Mouse (Mus musculus) liver, adult 2 months (tissue): ENCODE data around the gene Klk10. TPM values are rescaled to one million over a fixed set of nuclear protein-coding genes. Genes with fewer than 3 reads are reported as not detected.
A peak's percentile ranks its signal among the peaks of the same experiment; 100 is the strongest.

Experiments
- DNase-seq: peaks from one replicate; pipeline ENCODE4 v3.0.0-alpha.2; 2011; ENCODE audit warnings: low read depth, low spot score; ENCODE audit errors: extremely low read depth
- H3K27ac ChIP-seq: fragments of 200-500 bp; replicated peaks from 2 replicates; pipeline ENCODE4 v1.5.1; 2012; ENCODE audit warnings: low read depth, mild to moderate bottlenecking, control low read depth, inconsistent platforms, low read length; ENCODE audit not compliant: insufficient read depth
- H3K27me3 ChIP-seq: fragments of 200-500 bp; 2 replicates; pipeline ENCODE4 v1.6.1; 2012; ENCODE audit warnings: mild to moderate bottlenecking, moderate library complexity, low read length, inconsistent platforms; ENCODE audit not compliant: control insufficient read depth, insufficient read depth
- H3K36me3 ChIP-seq: fragments of 200-500 bp; 2 replicates; pipeline ENCODE4 v1.6.1; 2012; ENCODE audit warnings: low read length, inconsistent platforms; ENCODE audit not compliant: control insufficient read depth, insufficient read depth
- H3K4me1 ChIP-seq: fragments of 200-500 bp; 2 replicates; pipeline ENCODE4 v1.6.1; 2011; ENCODE audit warnings: low read length; ENCODE audit not compliant: control insufficient read depth, insufficient read depth
- H3K4me3 ChIP-seq: fragments of 200-500 bp; 2 replicates; pipeline ENCODE4 v1.5.1; 2011; ENCODE audit warnings: low read depth, mild to moderate bottlenecking, control low read depth, low read length, moderate library complexity; ENCODE audit not compliant: insufficient read depth
- H3K79me2 ChIP-seq: fragments of 200-500 bp; 2 replicates; pipeline ENCODE4 v1.6.1; 2012; ENCODE audit warnings: inconsistent platforms, mild to moderate bottlenecking, low read length, moderate library complexity; ENCODE audit not compliant: control insufficient read depth, insufficient read depth
- H3K9ac ChIP-seq: fragments of 200-500 bp; 2 replicates; pipeline ENCODE4 v1.6.1; 2012; ENCODE audit warnings: low read depth, mild to moderate bottlenecking, control low read depth, inconsistent platforms, low read length
- CTCF ChIP-seq: fragments of 200-500 bp; IDR thresholded peaks from 2 replicates; pipeline ENCODE4 v1.5.1; 2011; ENCODE audit warnings: low read depth, low read length, control low read depth
- POLR2A ChIP-seq: fragments of 200-500 bp; IDR thresholded peaks from 2 replicates; pipeline ENCODE4 v1.6.1; 2011; ENCODE audit warnings: low read length, control low read depth; ENCODE audit not compliant: insufficient read depth; ENCODE audit errors: extremely low read depth
- WGBS: fragments of 180-500 bp; shearing (Covaris S2); methylation state at CpG from one replicate; pipeline ENCODE4 v1.1.7; 2018; 5-methylcytosine and 5-hydroxymethylcytosine counted together
- polyA plus RNA-seq: library from polyadenylated mRNA; depleted of rRNA; stranded (reverse); fragments of >200 nt; gene quantifications from 2 replicates; pipeline ENCODE4 v1.2.3, GENCODE M21; 2012; rRNA removed
- total RNA-seq: library from RNA; depleted of rRNA; stranded (reverse); fragments of >200 nt; gene quantifications from 2 replicates; pipeline ENCODE4 v1.2.3, GENCODE M21; 2014; rRNA removed

Klk10 gene
- not detected in 2 replicates for total RNA-seq
- not detected in 2 replicates for polyA plus RNA-seq

GRCm38 (mm10) chr7:43780746-43781145 lies at the start of gene Klk10:
Gene Klk10 (plus strand): TSS chr7:43781035.
- DNase-seq: no peak
- no peak for TF ChIP-seq CTCF
- no peak for TF ChIP-seq POLR2A
- Histone ChIP-seq H3K27me3 (no peaks in the 10 kb centered on the region), H3K4me1 (no peaks in the 10 kb centered on the region), H3K4me3 (no peak within 1 kb of the TSS), H3K36me3 (no peaks in the 10 kb centered on the region), H3K79me2 (no peaks in the 10 kb centered on the region), H3K9ac (no peak within 1 kb of the TSS), H3K27ac (no peak within 1 kb of the TSS)
- WGBS: 58% methylated on average over 5 of the region's 5 CpGs

GRCm38 (mm10) chr7:43747788-43748187 lies 33.0 kb upstream of the Klk10 start:
- Histone ChIP-seq H3K4me3 (no peak overlapping the region), H3K36me3 (no peaks in the 10 kb centered on the region), H3K4me1 (no peaks in the 10 kb centered on the region), H3K27me3 (no peaks in the 10 kb centered on the region), H3K27ac (no peak overlapping the region), H3K79me2 (no peaks in the 10 kb centered on the region), H3K9ac (no peak overlapping the region)
- TF ChIP-seq POLR2A (no peak), CTCF (no peak)
- DNase-seq: peak; percentile 41
- whole genome bisulfite sequencing: 64% methylated on average over 1 of the region's 1 CpGs

GRCm38 (mm10) chr7:43752806-43753205 lies 28.0 kb upstream of the Klk10 start:
- no peaks in the 10 kb centered on the region for H3K4me1 ChIP-seq
- 42% methylated on average over 2 of the region's 2 CpGs for WGBS
- no peaks in the 10 kb centered on the region for H3K36me3 ChIP-seq
- H3K4me3 ChIP-seq: no peak overlapping the region
- TF ChIP-seq CTCF (no peak), POLR2A (no peak)
- no peaks in the 10 kb centered on the region for H3K79me2 ChIP-seq
- no peak overlapping the region for H3K27ac ChIP-seq
- H3K9ac ChIP-seq: no peak overlapping the region
- H3K27me3 ChIP-seq: no peaks in the 10 kb centered on the region
- DNase-seq: no peak

GRCm38 (mm10) chr7:43766484-43766883 lies 14.4 kb upstream of the Klk10 start:
- 36% methylated on average over 8 of the region's 8 CpGs for WGBS
- H3K27me3 ChIP-seq: no peaks in the 10 kb centered on the region
- DNase-seq: no peak
- H3K4me3 ChIP-seq: no peak overlapping the region
- no peak overlapping the region for H3K9ac ChIP-seq
- H3K4me1 ChIP-seq: no peaks in the 10 kb centered on the region
- H3K27ac ChIP-seq: no peak overlapping the region
- no peaks in the 10 kb centered on the region for H3K79me2 ChIP-seq
- H3K36me3 ChIP-seq: no peaks in the 10 kb centered on the region
- TF ChIP-seq CTCF: no peak
- TF ChIP-seq POLR2A: no peak

GRCm38 (mm10) chr7:43768597-43768996 lies 12.2 kb upstream of the Klk10 start, which contains the start of gene Klk12:
Gene Klk12 (plus strand): TSS chr7:43768897.
- whole genome bisulfite sequencing: 58% methylated on average over 4 of the region's 4 CpGs
- no peak for TF ChIP-seq CTCF
- no peak for TF ChIP-seq POLR2A
- H3K79me2 ChIP-seq: no peaks in the 10 kb centered on the region
- no peaks in the 10 kb centered on the region for H3K27me3 ChIP-seq
- no peak within 1 kb of the TSS for H3K27ac ChIP-seq
- H3K4me3 ChIP-seq: no peak within 1 kb of the TSS
- no peak for DNase-seq
- no peaks in the 10 kb centered on the region for H3K36me3 ChIP-seq
- no peak within 1 kb of the TSS for H3K9ac ChIP-seq
- no peaks in the 10 kb centered on the region for H3K4me1 ChIP-seq

- H3K4me3 ChIP-seq: no peak overlapping the region
- WGBS: 88% methylated on average over 8 of the region's 8 CpGs
- H3K9ac ChIP-seq: no peak overlapping the region
- no peaks in the 10 kb centered on the region for H3K4me1 ChIP-seq
- H3K36me3 ChIP-seq: no peaks in the 10 kb centered on the region
- H3K79me2 ChIP-seq: no peaks in the 10 kb centered on the region
- DNase-seq: no peak
- no peaks in the 10 kb centered on the region for H3K27me3 ChIP-seq
- H3K27ac ChIP-seq: no peak overlapping the region
- TF ChIP-seq POLR2A: no peak
- TF ChIP-seq CTCF: no peak
These were observed 11.2 kb upstream of the Klk10 start for GRCm38 (mm10) chr7:43769636-43770035.
